Mouse (Mus musculus) forebrain, embryonic 16.5 days (tissue): ENCODE data around the gene Hist1h1e. TPM values are rescaled to one million over a fixed set of nuclear protein-coding genes. Genes with fewer than 3 reads are reported as not detected.
"Not testable (repeated sequence)": the region's sequence is repeated elsewhere in the genome, so short reads cannot be mapped to it uniquely, and the experiment has no call there.

ENCODE experiments used
- ATAC-seq: fragments of 200-750 bp; cut with Nextera tagmentation; 2 replicates; pipeline ENCODE4 v1.8.0; 2017; ENCODE audit warnings: mild to moderate bottlenecking, moderate library complexity
- H3K27ac ChIP-seq: fragments of 300-500 bp; sonication (generic); 2 replicates; pipeline ENCODE4 v1.5.1; 2014; ENCODE audit warnings: low read length, control low read depth
- H3K27me3 ChIP-seq: fragments of 300-500 bp; sonication (generic); replicated peaks from 2 replicates; pipeline ENCODE4 v1.6.1; 2014; ENCODE audit warnings: low read length; ENCODE audit not compliant: control insufficient read depth, insufficient read depth
- H3K36me3 ChIP-seq: fragments of 300-500 bp; sonication (generic); 2 replicates; pipeline ENCODE4 v1.6.1; 2014; ENCODE audit not compliant: control insufficient read depth, insufficient read depth
- H3K4me1 ChIP-seq: fragments of 300-500 bp; sonication (generic); replicated peaks from 2 replicates; pipeline ENCODE4 v1.6.1; 2014; ENCODE audit warnings: low read length; ENCODE audit not compliant: control insufficient read depth, insufficient read depth
- H3K4me2 ChIP-seq: fragments of 300-500 bp; sonication (generic); 2 replicates; pipeline ENCODE4 v1.6.1; 2014; ENCODE audit warnings: mild to moderate bottlenecking, low read length, control low read depth
- H3K4me3 ChIP-seq: fragments of 300-500 bp; sonication (generic); replicated peaks from 2 replicates; pipeline ENCODE4 v1.5.1; 2014; ENCODE audit warnings: mild to moderate bottlenecking, low read length, control low read depth
- H3K9ac ChIP-seq: fragments of 300-500 bp; sonication (generic); replicated peaks from 2 replicates; pipeline ENCODE4 v1.6.1; 2014; ENCODE audit warnings: low read depth, low read length, control low read depth
- H3K9me3 ChIP-seq: fragments of 300-500 bp; sonication (generic); 2 replicates; pipeline ENCODE4 v1.6.1; 2016; ENCODE audit warnings: low read length; ENCODE audit not compliant: control insufficient read depth
- WGBS: fragments of 180-500 bp; shearing (Covaris S2); extraction: QIAGEN DNeasy Blood & Tissue Kit; methylation state at CpG from one replicate; pipeline ENCODE4 v1.1.7; 2014; 5-methylcytosine and 5-hydroxymethylcytosine counted together
- polyA plus RNA-seq: library from polyadenylated mRNA; unstranded; fragments of >200 nt; fragmentation: Nextera tagmentation; extraction: Ambion mirVana; gene quantifications from 2 replicates; pipeline ENCODE4 v1.2.1, GENCODE M21; 2015

Hist1h1e gene
- polyA plus RNA-seq, 1 experiment from 2014 or later: 7.0 TPM

DNA sequence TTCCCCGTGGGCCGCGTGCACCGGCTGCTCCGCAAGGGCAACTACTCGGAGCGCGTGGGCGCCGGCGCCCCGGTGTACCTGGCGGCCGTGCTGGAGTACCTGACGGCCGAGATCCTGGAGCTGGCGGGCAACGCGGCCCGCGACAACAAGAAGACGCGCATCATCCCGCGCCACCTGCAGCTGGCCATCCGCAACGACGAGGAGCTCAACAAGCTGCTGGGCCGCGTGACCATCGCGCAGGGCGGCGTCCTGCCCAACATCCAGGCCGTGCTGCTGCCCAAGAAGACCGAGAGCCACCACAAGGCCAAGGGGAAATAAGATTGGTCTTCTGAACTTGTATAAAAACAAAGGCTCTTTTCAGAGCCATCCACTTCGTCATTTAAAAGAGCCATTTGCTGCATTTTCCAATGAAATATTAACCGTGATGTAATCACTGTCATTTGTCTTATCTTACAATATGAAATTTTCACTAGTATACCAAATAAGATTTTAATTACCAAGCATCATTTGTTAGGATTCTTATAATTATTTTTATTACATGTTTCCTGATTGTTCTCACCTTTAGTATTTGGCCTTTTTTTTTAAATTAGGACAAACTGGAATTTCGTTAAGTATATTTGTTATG lies 47.7 kb downstream of the Hist1h1e start:
- H3K9me3 ChIP-seq, H3K27me3 ChIP-seq, ATAC-seq, H3K9ac ChIP-seq, H3K36me3 ChIP-seq: not testable (repeated sequence)
- peaks cover 27% of the 10 kb centered on the region for H3K4me1 ChIP-seq
- WGBS: 2% methylated on average over 6 of the region's 39 CpGs
- peak overlapping the region; percentile 86 for H3K27ac ChIP-seq
- H3K4me3 ChIP-seq: peak overlapping the region; percentile 41
- peak overlapping the region; percentile 57 for H3K4me2 ChIP-seq

- ATAC-seq: peak; percentile 90
- Histone ChIP-seq H3K9ac (peak within 1 kb of the TSS; percentile 42), H3K4me2 (peak within 1 kb of the TSS; percentile 75), H3K4me3 (peak within 1 kb of the TSS; percentile 41), H3K4me1 (peaks cover 27% of the 10 kb centered on the region), H3K27ac (peak within 1 kb of the TSS; percentile 86)
- not testable (repeated sequence) for H3K36me3 ChIP-seq, H3K27me3 ChIP-seq, H3K9me3 ChIP-seq
- under 1% methylated on average over 21 of the region's 42 CpGs for WGBS
Observed at GRCm38 (mm10) chr13:23573898-23574524, 48.3 kb downstream of the Hist1h1e start, which contains the start of the genes Hist1h2bf and Hist1h2ad. Gene Hist1h2bf, minus strand, starts transcription at chr13:23574196. Gene Hist1h2ad, plus strand, starts transcription at chr13:23574381.

- Histone ChIP-seq H3K4me3 (peak overlapping the region; percentile 41), H3K4me2 (peak overlapping the region; percentile 53), H3K27ac (peak overlapping the region; percentile 85), H3K4me1 (peaks cover 27% of the 10 kb centered on the region), H3K9ac (peak overlapping the region; percentile 42)
- H3K27me3 ChIP-seq, ATAC-seq, H3K36me3 ChIP-seq, H3K9me3 ChIP-seq: not testable (repeated sequence)
- 5% methylated on average over 18 of the region's 20 CpGs for WGBS
Observed at GRCm38 (mm10) chr13:23573034-23573897, 49.1 kb downstream of the Hist1h1e start.

DNA sequence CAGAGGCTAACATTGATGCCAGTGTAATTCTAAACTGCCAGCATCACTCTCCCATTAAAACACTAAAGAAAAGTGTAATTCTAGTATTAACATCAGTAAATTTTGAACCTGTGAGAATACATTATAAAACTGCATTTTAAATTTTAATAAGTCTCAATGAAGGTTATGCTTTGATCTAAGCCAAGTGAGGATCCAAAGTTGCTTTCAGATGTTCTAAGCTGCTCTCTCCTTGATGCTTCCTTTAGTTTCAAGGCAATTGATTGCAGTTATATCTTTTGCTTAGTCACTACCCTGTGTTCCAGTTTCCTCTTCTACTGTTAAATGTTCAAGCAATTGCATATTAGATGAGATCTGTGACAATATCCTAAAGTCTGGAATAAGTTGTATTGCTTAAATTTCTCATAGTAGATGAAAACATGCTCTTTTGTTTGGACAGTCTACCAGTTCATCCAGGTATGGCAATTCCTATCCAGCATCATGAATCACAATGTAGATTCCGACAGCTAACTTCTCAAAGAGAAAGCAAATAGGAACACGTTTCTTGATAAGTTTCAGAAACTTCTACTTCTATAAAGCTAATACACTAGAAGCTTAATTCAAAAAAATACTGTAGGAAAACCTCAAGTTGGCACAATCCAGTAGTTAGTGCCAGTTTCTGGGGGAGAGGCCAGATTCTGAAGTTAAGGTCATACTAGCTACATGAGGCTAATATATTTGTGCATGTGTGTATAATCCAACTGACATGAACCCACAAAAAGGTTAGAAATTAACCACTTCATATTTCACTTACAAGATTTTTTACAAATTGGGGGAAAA lies 49.9 kb downstream of the Hist1h1e start:
- Histone ChIP-seq H3K4me1 (peaks cover 27% of the 10 kb centered on the region), H3K4me3 (peak overlapping the region; percentile 44), H3K9me3 (no peaks in the 10 kb centered on the region), H3K27me3 (no peaks in the 10 kb centered on the region), H3K9ac (peak overlapping the region; percentile 68), H3K36me3 (no peaks in the 10 kb centered on the region), H3K4me2 (peak overlapping the region; percentile 53), H3K27ac (peak overlapping the region; percentile 96)
- no peak for ATAC-seq
- WGBS: 29% methylated on average over 2 of the region's 2 CpGs

DNA sequence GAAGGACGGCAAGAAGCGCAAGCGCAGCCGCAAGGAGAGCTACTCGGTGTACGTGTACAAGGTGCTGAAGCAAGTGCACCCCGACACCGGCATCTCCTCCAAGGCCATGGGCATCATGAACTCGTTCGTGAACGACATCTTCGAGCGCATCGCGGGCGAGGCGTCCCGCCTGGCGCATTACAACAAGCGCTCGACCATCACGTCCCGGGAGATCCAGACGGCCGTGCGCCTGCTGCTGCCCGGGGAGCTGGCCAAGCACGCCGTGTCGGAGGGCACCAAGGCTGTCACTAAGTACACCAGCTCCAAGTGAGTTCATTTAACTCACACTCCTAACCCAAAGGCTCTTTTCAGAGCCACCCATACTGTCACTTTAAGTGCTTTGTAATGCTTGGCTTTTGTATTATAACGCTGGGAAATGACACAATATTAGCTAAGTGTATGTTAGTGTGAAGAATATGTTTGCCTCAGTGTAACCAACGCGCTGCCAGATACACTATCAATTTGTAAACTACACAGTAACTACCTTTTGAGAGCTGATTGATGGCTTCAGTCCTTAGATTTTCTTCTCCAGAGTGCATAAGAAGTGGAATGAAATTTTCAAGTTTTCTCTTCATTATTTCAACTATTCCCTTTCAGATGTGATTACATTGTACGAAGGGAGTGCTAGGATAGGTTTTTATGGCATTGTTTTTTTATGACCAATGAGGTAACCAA lies 50.7 kb downstream of the Hist1h1e start:
- H3K4me1 ChIP-seq: peaks cover 20% of the 10 kb centered on the region
- under 1% methylated on average over 10 of the region's 34 CpGs for WGBS
- H3K36me3 ChIP-seq, H3K9me3 ChIP-seq, ATAC-seq, H3K27me3 ChIP-seq: not testable (repeated sequence)
- H3K4me3 ChIP-seq: peak overlapping the region; percentile 44
- peak overlapping the region; percentile 68 for H3K9ac ChIP-seq
- peak overlapping the region; percentile 96 for H3K27ac ChIP-seq
- H3K4me2 ChIP-seq: peak overlapping the region; percentile 53

- Histone ChIP-seq H3K4me3 (peak within 1 kb of the TSS; percentile 44), H3K4me2 (peak within 1 kb of the TSS; percentile 53), H3K27me3 (no peaks in the 10 kb centered on the region), H3K9me3 (no peaks in the 10 kb centered on the region), H3K36me3 (no peaks in the 10 kb centered on the region), H3K9ac (peak within 1 kb of the TSS; percentile 68), H3K4me1 (peaks cover 15% of the 10 kb centered on the region), H3K27ac (peak within 1 kb of the TSS; percentile 96)
- WGBS: under 1% methylated on average over 18 of the region's 18 CpGs
- ATAC-seq: peak; percentile 91
Observed at GRCm38 (mm10) chr13:23571022-23571503, 51.3 kb downstream of the Hist1h1e start, which contains the start of the genes Hist1h2ae and Hist1h2bg. Gene Hist1h2ae, minus strand, starts transcription at chr13:23571220. Gene Hist1h2bg, plus strand, starts transcription at chr13:23571396.
